Mouse (Mus musculus) forebrain, embryonic 10.5 days (tissue): ENCODE data around the gene Trpm8. TPM values are rescaled to one million over a fixed set of nuclear protein-coding genes. Genes with fewer than 3 reads are reported as not detected.

ENCODE experiments used
- DNase-seq: peaks from one replicate; pipeline ENCODE4 v3.0.0-alpha.2; 2017; ENCODE audit warnings: low spot score; ENCODE audit errors: extremely low spot score
- H3K27ac ChIP-seq: fragments of 300-500 bp; sonication (generic); 2 replicates; pipeline ENCODE4 v1.5.1; 2016; ENCODE audit warnings: mild to moderate bottlenecking
- H3K27me3 ChIP-seq: fragments of 300-500 bp; sonication (generic); 2 replicates; pipeline ENCODE4 v1.6.1; 2016; ENCODE audit warnings: mild to moderate bottlenecking; ENCODE audit not compliant: poor library complexity, severe bottlenecking
- H3K36me3 ChIP-seq: fragments of 300-500 bp; sonication (generic); replicated peaks from 2 replicates; pipeline ENCODE4 v1.6.1; 2016; ENCODE audit warnings: mild to moderate bottlenecking, moderate library complexity
- H3K4me1 ChIP-seq: fragments of 300-500 bp; sonication (generic); 2 replicates; pipeline ENCODE4 v1.6.1; 2016
- H3K4me3 ChIP-seq: fragments of 300-500 bp; sonication (generic); 2 replicates; pipeline ENCODE4 v1.5.1; 2016; ENCODE audit warnings: mild to moderate bottlenecking, moderate library complexity
- H3K9me3 ChIP-seq: fragments of 300-500 bp; sonication (generic); 2 replicates; pipeline ENCODE4 v1.6.1; 2016; ENCODE audit warnings: mild to moderate bottlenecking, moderate library complexity
- WGBS: fragments of 180-500 bp; shearing (Covaris S2); methylation state at CpG from one replicate; pipeline ENCODE4 v1.1.7; 2016; 5-methylcytosine and 5-hydroxymethylcytosine counted together
- polyA plus RNA-seq: library from polyadenylated mRNA; unstranded; fragments of >200 nt; fragmentation: Nextera tagmentation; extraction: Ambion mirVana; gene quantifications from 2 replicates; pipeline ENCODE4 v1.2.1, GENCODE M21; 2016

Trpm8 gene
- polyA plus RNA-seq, 1 experiment from 2014 or later = not detected

DNA sequence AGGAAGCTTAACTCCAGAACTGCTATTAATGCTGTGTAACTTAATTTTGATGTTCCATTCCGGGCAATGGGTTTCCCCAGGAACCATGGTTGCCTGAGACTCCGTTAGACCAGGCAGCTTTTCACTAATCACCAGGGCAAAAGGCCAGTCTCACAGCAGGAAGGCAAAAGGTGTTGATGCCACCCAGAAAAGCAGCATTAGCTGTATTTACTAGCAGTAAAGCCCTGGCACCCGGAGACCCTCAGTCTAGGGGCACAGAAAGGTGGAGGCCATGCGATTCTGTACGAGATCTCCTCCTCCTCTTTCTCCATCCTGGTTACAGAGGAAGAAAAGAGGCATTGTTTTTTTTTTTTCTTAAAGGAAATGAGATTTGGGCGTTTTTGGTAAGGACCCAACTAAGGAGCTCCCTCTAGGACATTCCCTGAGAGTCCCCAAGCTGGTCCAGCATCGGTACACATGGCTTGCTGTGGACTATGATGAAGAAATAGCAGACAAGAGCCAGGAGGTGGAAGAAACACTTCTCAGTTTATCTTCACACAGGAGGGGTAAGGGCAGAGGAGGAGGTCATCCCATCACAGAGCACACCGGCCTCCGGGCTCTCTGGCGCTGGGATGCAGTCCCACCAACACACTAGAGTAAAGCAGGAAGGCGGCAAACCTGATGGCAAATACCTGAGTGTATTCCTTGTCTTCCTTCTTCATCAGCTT lies 2.9 kb upstream of the Trpm8 start:
- 74% methylated on average over 11 of the region's 11 CpGs for WGBS
- Histone ChIP-seq H3K27me3 (no peaks in the 10 kb centered on the region), H3K36me3 (peaks cover 64% of the 10 kb centered on the region), H3K27ac (no peak overlapping the region), H3K4me1 (peaks cover 19% of the 10 kb centered on the region), H3K9me3 (peaks cover 50% of the 10 kb centered on the region), H3K4me3 (no peak overlapping the region)
- no peak for DNase-seq

DNA sequence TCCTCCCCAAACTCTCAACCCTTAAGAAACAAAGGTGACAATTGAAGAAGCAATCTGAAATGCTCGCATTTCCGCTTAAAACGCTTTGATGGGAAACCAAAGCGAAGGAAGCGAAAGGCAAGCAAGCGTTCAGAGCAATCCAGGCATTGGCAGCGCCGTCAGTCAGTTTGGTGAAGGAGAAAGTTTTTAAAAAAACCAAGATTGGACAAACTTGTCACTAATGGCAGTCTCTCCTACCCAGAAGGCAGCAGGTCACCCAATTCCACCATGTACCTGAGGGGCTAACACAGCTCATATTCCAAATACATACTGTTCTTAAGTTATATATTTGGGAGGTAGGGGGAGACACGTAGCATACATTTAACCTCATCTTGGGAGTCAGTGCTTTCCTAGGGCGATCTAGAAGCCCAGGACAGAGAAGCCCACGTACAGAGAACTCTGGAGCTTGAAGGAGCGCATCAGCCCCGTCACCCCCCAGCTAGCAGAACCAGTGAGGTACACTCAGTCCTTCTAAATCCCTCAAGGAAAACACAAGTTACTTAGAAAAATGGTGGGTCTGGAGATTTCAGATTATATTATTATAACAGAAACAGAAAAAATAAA lies 2.3 kb upstream of the Trpm8 start:
- H3K27ac ChIP-seq = no peak overlapping the region
- peaks cover 57% of the 10 kb centered on the region for H3K36me3 ChIP-seq
- peak overlapping the region; percentile 53; the same call in 1 of the 2 replicates for H3K4me3 ChIP-seq
- no peaks in the 10 kb centered on the region for H3K27me3 ChIP-seq
- no peak for DNase-seq
- WGBS = 70% methylated on average over 13 of the region's 13 CpGs
- H3K4me1 ChIP-seq = peaks cover 19% of the 10 kb centered on the region
- H3K9me3 ChIP-seq = peaks cover 51% of the 10 kb centered on the region

DNA sequence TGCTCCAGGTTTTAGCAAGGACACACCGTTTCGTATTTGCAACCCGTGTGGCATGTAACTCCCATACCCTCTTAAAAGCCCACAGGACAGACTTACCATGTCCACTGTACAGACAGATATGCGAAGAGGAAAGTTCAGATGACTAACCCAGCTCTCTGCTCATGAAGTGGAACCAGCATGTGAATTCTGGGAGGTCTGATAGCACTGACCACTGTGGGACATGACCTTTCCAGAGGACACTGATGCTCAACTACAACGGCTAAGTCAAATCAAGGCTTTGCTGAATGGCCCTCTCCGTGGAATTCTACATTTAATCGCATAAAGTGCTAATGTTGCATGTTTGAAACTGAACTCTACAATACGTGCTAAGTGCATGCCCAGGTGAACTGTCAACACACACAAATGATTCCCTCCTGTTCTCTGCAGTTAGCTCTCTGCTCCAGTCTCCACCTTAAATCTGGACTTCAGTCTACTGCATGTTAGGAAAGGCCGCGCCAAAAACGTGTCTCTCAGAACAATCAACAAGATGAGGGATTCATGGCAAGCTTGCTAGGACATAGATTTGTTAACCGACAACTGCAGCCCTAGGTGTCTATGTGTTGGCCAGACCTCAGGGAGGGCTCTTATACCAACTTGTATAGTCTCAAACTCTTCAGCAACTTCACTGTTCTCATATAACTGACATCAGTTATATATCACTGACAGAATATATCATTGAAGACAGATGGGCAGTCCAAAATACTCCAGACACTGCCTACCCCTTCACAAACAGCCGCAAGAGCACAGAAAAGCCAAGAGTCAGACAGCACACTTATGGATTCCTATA lies 1.6 kb upstream of the Trpm8 start:
- H3K27ac ChIP-seq = peak overlapping the region; percentile 88
- 72% methylated on average over 13 of the region's 13 CpGs for WGBS

DNA sequence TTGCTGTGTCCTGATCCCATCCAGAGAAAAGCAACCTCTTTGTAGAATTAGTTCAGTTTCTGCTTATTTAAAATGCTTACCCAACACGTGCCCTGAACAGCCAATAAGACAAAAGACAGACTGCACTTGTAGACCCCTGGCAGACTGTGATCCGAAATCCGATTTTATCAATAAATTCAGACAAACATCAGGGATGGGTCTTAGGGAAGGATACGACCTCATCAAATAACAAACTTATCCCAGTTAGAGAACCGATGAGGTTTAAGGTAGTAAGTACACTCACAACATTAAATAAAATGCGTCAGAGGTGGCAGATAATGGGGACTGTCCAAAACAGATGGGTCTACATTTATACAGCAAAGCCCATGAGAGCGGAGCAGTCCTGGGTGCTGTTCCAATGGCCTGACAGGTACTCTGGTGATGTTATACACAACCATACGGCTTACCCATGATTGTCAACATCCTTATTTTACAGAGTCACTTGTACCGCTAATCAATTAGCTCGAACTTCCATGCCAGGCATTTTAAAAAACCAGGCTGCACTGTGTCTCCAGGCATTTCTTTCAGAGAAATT lies 850 bp upstream of the Trpm8 start:
- peak overlapping the region; percentile 53 for H3K4me3 ChIP-seq
- H3K27ac ChIP-seq = peak overlapping the region; percentile 88
- peaks cover 19% of the 10 kb centered on the region for H3K4me1 ChIP-seq
- peaks cover 46% of the 10 kb centered on the region for H3K36me3 ChIP-seq
- no peaks in the 10 kb centered on the region for H3K27me3 ChIP-seq
- peaks cover 56% of the 10 kb centered on the region for H3K9me3 ChIP-seq
- DNase-seq = no peak
- WGBS = 39% methylated on average over 10 of the region's 10 CpGs

More for the DNA sequence above, 1.6 kb upstream of the Trpm8 start:
- H3K4me3 ChIP-seq = peak overlapping the region; percentile 53
- peaks cover 19% of the 10 kb centered on the region for H3K4me1 ChIP-seq
- peaks cover 53% of the 10 kb centered on the region for H3K36me3 ChIP-seq
- peaks cover 56% of the 10 kb centered on the region for H3K9me3 ChIP-seq
- DNase-seq = no peak
- H3K27me3 ChIP-seq = no peaks in the 10 kb centered on the region

DNA sequence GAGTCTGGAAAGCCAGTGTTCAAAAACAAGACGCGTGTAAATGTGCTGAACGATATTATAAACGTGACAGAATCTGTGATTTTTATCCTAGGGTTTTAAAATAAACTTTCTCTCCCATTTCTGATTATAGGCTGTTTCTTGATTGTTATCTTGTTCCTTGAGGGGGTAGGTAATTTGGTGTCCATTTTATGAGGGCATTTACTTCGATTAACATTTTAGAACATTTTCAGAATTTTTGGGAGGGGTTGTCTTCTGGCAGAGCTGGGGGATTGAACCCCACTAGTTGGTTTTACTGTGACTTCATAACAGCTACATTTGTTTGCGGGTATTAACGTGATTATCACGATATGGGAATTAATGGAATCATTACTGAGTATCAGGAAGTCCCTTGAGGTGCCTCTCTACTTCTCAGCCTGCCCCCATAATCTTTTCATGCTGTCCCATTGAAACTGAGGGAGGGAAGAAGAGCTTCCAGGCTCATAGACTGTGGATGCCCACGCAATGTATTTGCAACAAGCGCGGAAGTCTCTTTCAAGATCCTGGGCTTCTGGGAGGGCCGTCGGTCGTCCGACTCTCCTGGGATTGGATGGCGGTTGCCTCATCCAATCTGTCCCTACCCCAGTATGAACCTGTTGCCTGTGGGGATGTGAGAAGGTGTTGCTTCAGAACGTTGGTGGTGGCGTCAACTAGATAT lies 504 bp downstream of the Trpm8 start:
- peak overlapping the region; percentile 88 for H3K27ac ChIP-seq
- peaks cover 62% of the 10 kb centered on the region for H3K9me3 ChIP-seq
- no peaks in the 10 kb centered on the region for H3K27me3 ChIP-seq
- DNase-seq = peak; percentile 51
- peak overlapping the region; percentile 53 for H3K4me3 ChIP-seq
- H3K4me1 ChIP-seq = peaks cover 19% of the 10 kb centered on the region
- 71% methylated on average over 18 of the region's 18 CpGs for WGBS
- H3K36me3 ChIP-seq = peaks cover 33% of the 10 kb centered on the region

DNA sequence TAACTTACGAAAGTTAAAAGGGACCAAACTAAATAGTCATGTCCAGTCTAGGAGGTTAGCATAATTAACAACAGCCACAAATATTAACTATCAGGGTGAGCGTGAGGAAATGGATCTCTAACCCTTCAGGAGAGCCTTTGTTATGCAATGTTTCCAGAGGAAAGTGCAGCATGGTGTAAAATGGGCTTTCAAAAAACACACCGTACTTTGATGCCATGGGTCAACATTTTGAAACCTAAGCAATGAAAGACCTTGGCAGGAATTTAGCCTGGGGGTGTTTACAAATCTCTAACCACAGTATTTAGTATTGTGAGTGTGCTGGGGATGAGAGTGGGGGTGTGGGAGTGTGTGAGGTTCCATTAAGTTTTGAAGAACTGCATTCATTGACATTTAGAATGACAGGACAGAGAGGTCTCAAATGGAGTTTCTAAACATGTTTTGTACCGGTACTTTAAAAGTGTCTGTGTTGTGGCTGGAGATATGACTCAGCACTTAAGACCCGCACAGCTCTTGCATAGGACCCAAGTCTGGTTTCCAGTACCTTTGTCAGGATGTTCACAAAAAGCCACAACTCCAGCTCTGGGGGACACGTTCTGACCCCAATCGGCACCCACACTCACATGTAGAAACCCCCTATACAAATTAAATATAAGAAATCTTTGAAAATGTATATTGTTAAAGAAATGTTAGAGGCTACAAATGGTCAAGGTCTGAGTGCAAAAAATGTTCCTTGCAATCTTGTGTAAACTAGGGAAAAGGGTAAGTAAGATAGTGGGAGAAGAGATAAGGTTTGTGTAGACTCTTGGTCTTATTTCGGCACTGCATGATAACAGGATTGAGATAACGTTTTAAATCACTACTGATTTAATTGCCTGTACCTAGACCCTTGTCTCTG lies 1.9 kb downstream of the Trpm8 start:
- Histone ChIP-seq H3K27me3 (no peaks in the 10 kb centered on the region), H3K4me1 (peaks cover 19% of the 10 kb centered on the region), H3K36me3 (peaks cover 19% of the 10 kb centered on the region), H3K9me3 (peaks cover 69% of the 10 kb centered on the region), H3K27ac (no peak overlapping the region), H3K4me3 (no peak overlapping the region)
- 71% methylated on average over 9 of the region's 9 CpGs for WGBS
- no peak for DNase-seq

DNA sequence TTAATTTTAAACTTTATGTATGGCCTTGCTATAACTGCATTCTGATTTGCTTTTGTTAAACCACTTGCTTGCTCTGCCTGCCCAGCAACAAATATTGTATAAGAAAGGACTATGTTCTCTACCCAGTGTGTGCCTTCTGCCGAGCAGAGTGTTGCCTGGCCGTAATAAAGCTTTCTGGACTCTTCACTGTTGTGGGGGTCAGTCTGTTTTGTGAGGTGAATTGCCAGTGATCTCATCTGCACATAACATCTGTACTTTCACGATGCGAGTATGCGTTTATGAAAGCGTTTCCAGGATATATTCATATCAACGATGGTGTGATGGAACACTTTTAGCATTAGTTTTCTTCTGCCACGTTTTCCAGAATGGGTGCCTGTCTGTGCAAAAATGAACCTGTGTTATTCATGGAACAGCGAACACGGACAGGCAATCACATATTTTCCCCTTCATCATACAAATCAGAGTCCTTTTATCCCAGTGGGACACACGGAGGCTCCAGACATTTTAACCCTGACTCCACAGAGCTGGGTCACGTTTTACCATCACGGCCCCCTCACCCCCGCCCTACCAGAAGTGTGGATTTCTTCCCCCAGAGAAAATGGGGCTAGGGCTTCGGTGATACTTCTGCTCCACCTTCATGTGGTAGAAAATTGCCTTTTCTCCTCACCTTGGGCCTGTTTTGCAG lies 2.7 kb downstream of the Trpm8 start:
- Histone ChIP-seq H3K4me1 (peaks cover 17% of the 10 kb centered on the region), H3K36me3 (peaks cover 11% of the 10 kb centered on the region), H3K9me3 (peaks cover 73% of the 10 kb centered on the region), H3K27ac (no peak overlapping the region), H3K27me3 (no peaks in the 10 kb centered on the region), H3K4me3 (no peak overlapping the region)
- DNase-seq = no peak
- WGBS = 79% methylated on average over 15 of the region's 15 CpGs

DNA sequence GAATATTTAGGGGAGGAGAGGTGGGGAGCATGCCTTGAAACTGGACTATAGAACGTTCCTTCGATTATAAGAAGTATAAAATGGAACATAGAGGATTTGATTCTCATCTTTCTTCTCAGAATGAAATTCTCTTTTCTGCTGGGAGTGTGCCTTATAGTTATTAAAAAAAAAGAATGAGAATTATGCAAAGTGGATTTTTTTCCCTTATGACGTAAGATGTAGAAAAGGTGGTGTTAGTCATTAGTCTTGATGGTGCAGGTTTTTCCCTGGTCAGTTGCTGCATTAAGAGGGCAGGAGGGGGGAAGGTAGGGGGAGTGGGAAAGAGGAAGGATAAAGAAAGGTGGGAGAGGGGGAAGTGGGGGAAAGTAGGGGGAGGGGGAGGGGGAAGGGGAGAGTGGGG lies 4.8 kb downstream of the Trpm8 start:
- H3K4me1 ChIP-seq = no peaks in the 10 kb centered on the region
- no peak for DNase-seq
- no peak overlapping the region for H3K27ac ChIP-seq
- no peaks in the 10 kb centered on the region for H3K27me3 ChIP-seq
- no peak overlapping the region for H3K4me3 ChIP-seq
- H3K36me3 ChIP-seq = no peaks in the 10 kb centered on the region
- H3K9me3 ChIP-seq = peaks cover 88% of the 10 kb centered on the region
- WGBS = 60% methylated on average over 3 of the region's 3 CpGs

DNA sequence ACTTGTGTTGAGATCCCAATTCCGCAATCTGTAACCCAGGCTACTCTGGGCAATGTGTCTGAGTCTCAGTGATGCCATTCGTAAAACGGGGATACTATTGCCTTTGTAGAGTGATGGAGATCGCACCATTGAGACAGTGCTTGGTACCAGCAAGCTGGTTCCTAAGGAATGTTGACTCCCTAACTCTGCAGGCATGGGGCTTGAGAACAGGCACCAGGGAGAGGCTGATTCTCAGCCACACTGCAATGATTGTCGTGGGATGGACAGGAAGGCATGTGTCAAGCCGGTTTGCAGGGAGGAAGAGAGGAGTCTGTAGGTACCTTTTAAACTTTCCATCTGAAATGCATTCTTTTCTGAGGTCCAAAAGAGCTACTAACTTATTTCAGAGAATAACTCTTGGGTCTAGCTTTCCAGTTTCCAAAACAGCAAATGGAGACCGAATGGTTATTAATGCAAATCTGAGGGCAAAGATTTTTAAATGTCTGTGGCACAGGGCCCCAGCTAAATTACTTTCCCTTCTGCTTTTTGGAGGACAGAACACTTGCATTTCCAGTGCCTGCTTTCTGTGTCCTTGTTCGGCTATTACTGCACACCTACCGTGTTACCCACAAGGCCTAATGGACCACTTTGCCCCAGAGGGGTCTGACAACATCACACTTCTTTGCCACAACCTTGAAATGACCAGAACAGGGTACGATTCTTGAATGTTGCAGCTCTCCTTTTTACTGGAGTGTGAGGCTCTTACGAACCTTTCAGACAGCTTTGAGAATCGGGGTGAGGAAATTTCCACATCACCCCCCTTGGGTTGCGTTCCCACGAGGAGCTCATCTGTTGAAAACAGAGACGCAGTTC lies 6.1 kb downstream of the Trpm8 start:
- no peak for DNase-seq
- no peak overlapping the region for H3K27ac ChIP-seq
- no peaks in the 10 kb centered on the region for H3K36me3 ChIP-seq
- H3K4me1 ChIP-seq = no peaks in the 10 kb centered on the region
- H3K4me3 ChIP-seq = no peak overlapping the region
- peaks cover 91% of the 10 kb centered on the region for H3K9me3 ChIP-seq
- no peaks in the 10 kb centered on the region for H3K27me3 ChIP-seq
- 81% methylated on average over 15 of the region's 15 CpGs for WGBS

DNA sequence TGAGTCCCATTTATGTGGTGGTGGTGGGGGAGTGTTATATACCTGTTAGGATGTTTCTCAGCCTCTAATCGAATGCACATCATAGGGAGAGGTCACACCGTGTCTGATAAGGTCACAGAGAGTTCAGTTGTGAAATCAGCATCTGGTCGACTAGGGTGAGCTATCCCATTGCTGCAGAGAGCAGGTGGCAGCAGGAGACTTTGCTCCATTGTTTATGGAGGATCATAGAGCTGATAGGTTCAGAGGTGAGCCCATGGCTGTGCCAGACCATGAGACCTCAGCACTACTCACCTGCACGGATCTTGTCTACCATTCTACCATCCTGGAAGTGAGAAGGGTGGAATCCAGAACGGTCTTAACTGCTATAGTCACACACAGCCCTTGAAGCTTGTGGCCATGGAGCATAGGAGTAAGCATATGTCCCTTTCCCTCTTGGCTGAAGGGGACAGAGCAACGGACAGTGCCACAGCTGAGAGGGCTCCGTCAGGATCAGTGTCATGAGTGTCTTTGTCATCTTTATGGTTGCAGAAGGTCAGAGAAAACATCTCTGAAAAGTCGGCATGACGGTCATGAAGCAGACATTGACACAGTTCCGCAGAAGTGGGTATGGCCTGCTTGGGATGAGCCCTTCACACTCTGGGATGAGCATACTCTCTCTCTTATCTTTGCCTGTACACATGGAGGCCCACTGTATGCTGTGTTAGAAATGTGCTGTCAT lies 6.9 kb downstream of the Trpm8 start:
- no peak for DNase-seq
- Histone ChIP-seq H3K27me3 (no peaks in the 10 kb centered on the region), H3K36me3 (no peaks in the 10 kb centered on the region), H3K4me3 (no peak overlapping the region), H3K4me1 (no peaks in the 10 kb centered on the region), H3K27ac (no peak overlapping the region), H3K9me3 (peaks cover 93% of the 10 kb centered on the region)
- WGBS = 65% methylated on average over 10 of the region's 10 CpGs
